Mouse (Mus musculus): ENCODE measurements around the gene Igfbp6.

GRCm38 (mm10) chr15:102178279-102178678 lies 34.1 kb downstream of the Igfbp6 start:
- TF ChIP-seq CTCF (IDR thresholded peaks at IDR 0.05; ENCODE audit: low read depth) = peak; percentile 94
- no peak for TF ChIP-seq EP300 (IDR thresholded peaks at IDR 0.05; ENCODE audit: low read depth)

All from liver, embryonic 14.5 days (tissue).